In the genomic region with DNA sequence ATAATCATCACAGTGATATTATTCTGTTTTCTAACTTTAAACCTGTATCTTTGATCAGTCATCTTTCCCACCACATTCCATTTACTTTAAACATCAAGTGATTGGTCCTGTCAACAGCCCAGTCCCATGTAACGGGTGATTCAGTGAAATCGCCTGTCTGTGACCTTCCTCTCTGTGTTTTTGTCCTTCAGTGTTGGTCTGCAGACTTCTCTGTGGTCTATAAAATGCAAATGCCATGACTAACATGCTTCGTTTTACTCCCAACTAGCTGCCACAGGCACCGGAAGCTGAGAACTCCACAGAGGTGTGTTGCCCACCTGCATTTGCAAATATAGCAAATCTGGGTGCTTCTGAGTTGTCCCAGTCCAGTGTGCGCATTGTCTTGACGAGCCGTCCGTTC, we compare ENCODE assay signal across 19 mouse cellular contexts.
DNase-seq lines count a peak whose midpoint lies in the region.
"Had no signal": no experiment of that assay in that cellular context is flagged by ENCODE, and none has a peak within 500 bp of the region (broad histone marks: within the 10 kb centered on the region; RNA-seq: fewer than 3 reads in every experiment).

No protein-coding gene starts in this region.

- DNase-seq in heart, embryonic 10.5 days (ENCODE audit: low spot score), result no peak
- DNase-seq in heart, postnatal 4 days, result no peak
- DNase-seq in 3T3-L1 (ENCODE audit: low read depth, low spot score) (peak; percentile 41), A20 (ENCODE audit: low read depth, low spot score) (peak; percentile 17)
- no peak for DNase-seq in lung, postnatal 14 days
- DNase-seq in hindbrain, embryonic 10.5 days (ENCODE audit: low spot score), result no peak
- DNase-seq: adrenal gland, postnatal 14 days; cerebellum, adult 11-12 months; cerebellum, adult 2 months; cerebellum, adult 9-10 months; cerebellum, postnatal 10 days; cerebellum, postnatal 25 days; forebrain, postnatal 0 days had no signal

- WGBS in heart, embryonic 10.5 days, result 72% methylated on average over 8 of the region's 8 CpGs
- WGBS in hindbrain, embryonic 10.5 days, result 81% methylated on average over 8 of the region's 8 CpGs

- H3K9me3 ChIP-seq in heart, embryonic 10.5 days, result no peaks in the 10 kb centered on the region
- no peaks in the 10 kb centered on the region for H3K9me3 ChIP-seq in hindbrain, embryonic 10.5 days
- H3K9me3 ChIP-seq: embryonic facial prominence, embryonic 10.5 days; embryonic facial prominence, embryonic 12.5 days; forebrain, embryonic 13.5 days; forebrain, embryonic 15.5 days; G1E had no signal

- no peak overlapping the region for H3K4me3 ChIP-seq in heart, embryonic 10.5 days
- no peak overlapping the region for H3K4me3 ChIP-seq in hindbrain, embryonic 10.5 days
- H3K4me3 ChIP-seq: embryonic facial prominence, embryonic 10.5 days; embryonic facial prominence, embryonic 12.5 days; forebrain, embryonic 13.5 days; forebrain, embryonic 15.5 days had no signal

- H3K27me3 ChIP-seq in heart, embryonic 10.5 days (ENCODE audit: insufficient read depth, poor library complexity, severe bottlenecking), result no peaks in the 10 kb centered on the region
- no peaks in the 10 kb centered on the region for H3K27me3 ChIP-seq in hindbrain, embryonic 10.5 days (ENCODE audit: insufficient read depth, poor library complexity, severe bottlenecking)
- H3K27me3 ChIP-seq: embryonic facial prominence, embryonic 12.5 days; forebrain, embryonic 13.5 days; forebrain, embryonic 15.5 days; Patski had no signal

- peaks cover 23% of the 10 kb centered on the region for H3K4me1 ChIP-seq in heart, embryonic 10.5 days
- peaks cover 9% of the 10 kb centered on the region for H3K4me1 ChIP-seq in hindbrain, embryonic 10.5 days (replicated peaks)

- peaks cover 6% of the 10 kb centered on the region; the same call in 1 of the 2 replicates for H3K36me3 ChIP-seq in heart, embryonic 10.5 days
- no peaks in the 10 kb centered on the region for H3K36me3 ChIP-seq in hindbrain, embryonic 10.5 days
- H3K36me3 ChIP-seq: embryonic facial prominence, embryonic 12.5 days; forebrain, embryonic 15.5 days had no signal

- H3K27ac ChIP-seq in heart, embryonic 10.5 days, result peak overlapping the region; percentile 31; the same call in 1 of the 2 replicates
- no peak overlapping the region for H3K27ac ChIP-seq in hindbrain, embryonic 10.5 days
- H3K27ac ChIP-seq: embryonic facial prominence, embryonic 10.5 days; embryonic facial prominence, embryonic 12.5 days; forebrain, embryonic 13.5 days; forebrain, embryonic 15.5 days had no signal

Comparison
In these comparisons a context has a peak if more than half of its experiments do, and no peak if none do; other contexts are left out.
1. DNase-seq: peak in 3T3-L1 (single experiment) and A20 (single experiment); none in heart, embryonic 10.5 days (single experiment), heart, postnatal 4 days (single experiment), lung, postnatal 14 days (single experiment) and hindbrain, embryonic 10.5 days (single experiment).